Mouse (Mus musculus) neural tube, embryonic 15.5 days (tissue): Measurements from ENCODE around the gene Traf3ip2. TPM values are rescaled to one million over a fixed set of nuclear protein-coding genes. Genes with fewer than 3 reads are reported as not detected.

Experiments used
- ATAC-seq: fragments of 200-750 bp; cut with Nextera tagmentation; 2 replicates; pipeline ENCODE4 v1.8.0; 2017; ENCODE audit warnings: mild to moderate bottlenecking, moderate TSS enrichment, moderate library complexity; ENCODE audit not compliant: low FRiP score
- H3K27ac ChIP-seq: fragments of 300-500 bp; sonication (generic); replicated peaks from 2 replicates; pipeline ENCODE4 v1.5.1; 2015; ENCODE audit warnings: mild to moderate bottlenecking, inconsistent platforms
- H3K27me3 ChIP-seq: fragments of 300-500 bp; sonication (generic); replicated peaks from 2 replicates; pipeline ENCODE4 v1.6.1; 2015; ENCODE audit warnings: inconsistent platforms
- H3K36me3 ChIP-seq: fragments of 300-500 bp; sonication (generic); 2 replicates; pipeline ENCODE4 v1.6.1; 2015; ENCODE audit warnings: inconsistent platforms
- H3K4me1 ChIP-seq: fragments of 300-500 bp; sonication (generic); 2 replicates; pipeline ENCODE4 v1.6.1; 2015; ENCODE audit warnings: inconsistent platforms
- H3K4me2 ChIP-seq: fragments of 300-500 bp; sonication (generic); 2 replicates; pipeline ENCODE4 v1.6.1; 2015; ENCODE audit warnings: inconsistent platforms, mild to moderate bottlenecking, moderate library complexity
- H3K4me3 ChIP-seq: fragments of 300-500 bp; sonication (generic); replicated peaks from 2 replicates; pipeline ENCODE4 v1.5.1; 2015; ENCODE audit warnings: mild to moderate bottlenecking, inconsistent platforms
- H3K9ac ChIP-seq: fragments of 300-500 bp; sonication (generic); replicated peaks from 2 replicates; pipeline ENCODE4 v1.6.1; 2015; ENCODE audit warnings: mild to moderate bottlenecking, inconsistent platforms
- H3K9me3 ChIP-seq: fragments of 300-500 bp; sonication (generic); replicated peaks from 2 replicates; pipeline ENCODE4 v1.6.1; 2016; ENCODE audit warnings: inconsistent platforms
- WGBS: fragments of 180-500 bp; shearing (Covaris S2); methylation state at CpG from one replicate; pipeline ENCODE4 v1.1.7; 2015; ENCODE audit warnings: mixed read lengths; 5-methylcytosine and 5-hydroxymethylcytosine counted together
- polyA plus RNA-seq: library from polyadenylated mRNA; unstranded; fragments of >200 nt; fragmentation: Nextera tagmentation; extraction: Ambion mirVana; gene quantifications from 2 replicates; pipeline ENCODE4 v1.2.1, GENCODE M21; 2015

The Traf3ip2 gene
- polyA plus RNA-seq, 1 experiment from 2014 or later: 3.8 TPM

DNA sequence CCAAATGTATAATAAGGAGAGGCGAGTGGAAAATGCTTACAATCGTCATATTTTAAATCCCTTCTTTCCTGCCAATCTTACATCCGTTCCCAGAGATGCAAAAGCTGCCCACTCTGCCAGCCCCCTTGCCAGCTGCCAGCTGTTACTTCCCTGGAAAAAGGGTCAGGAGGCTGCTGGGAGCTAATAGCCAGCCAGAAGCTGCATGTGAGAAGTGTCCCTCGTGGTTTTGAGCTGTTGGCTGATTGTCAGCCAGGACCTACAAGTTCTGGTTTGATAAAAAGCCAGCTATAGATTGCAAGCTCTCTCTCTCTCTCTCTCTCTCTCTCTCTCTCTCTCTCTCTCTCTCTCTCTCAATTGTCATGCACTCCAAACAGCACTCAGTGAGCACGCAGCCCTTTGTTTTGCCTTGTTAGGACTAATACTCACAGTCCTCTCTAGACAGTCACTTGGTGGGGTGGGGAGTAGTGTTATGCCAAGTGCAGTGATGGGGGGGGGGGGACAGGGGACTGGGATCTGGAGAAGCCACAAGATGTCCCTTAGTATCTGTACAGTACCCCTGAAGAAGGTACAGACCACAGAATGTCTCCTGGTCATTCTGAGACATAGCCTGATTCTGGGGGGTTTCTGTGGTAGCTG is 25.3 kb upstream of the Traf3ip2 start:
- no peak overlapping the region for H3K4me3 ChIP-seq
- H3K27me3 ChIP-seq: no peaks in the 10 kb centered on the region
- H3K9me3 ChIP-seq: no peaks in the 10 kb centered on the region
- no peaks in the 10 kb centered on the region for H3K36me3 ChIP-seq
- H3K4me1 ChIP-seq: peaks cover 30% of the 10 kb centered on the region
- H3K4me2 ChIP-seq: no peak overlapping the region
- ATAC-seq: peak; percentile 43; the same call in 1 of the 2 replicates
- peak overlapping the region; percentile 30 for H3K9ac ChIP-seq
- 29% methylated on average over 5 of the region's 5 CpGs for WGBS
- H3K27ac ChIP-seq: peak overlapping the region; percentile 86

DNA sequence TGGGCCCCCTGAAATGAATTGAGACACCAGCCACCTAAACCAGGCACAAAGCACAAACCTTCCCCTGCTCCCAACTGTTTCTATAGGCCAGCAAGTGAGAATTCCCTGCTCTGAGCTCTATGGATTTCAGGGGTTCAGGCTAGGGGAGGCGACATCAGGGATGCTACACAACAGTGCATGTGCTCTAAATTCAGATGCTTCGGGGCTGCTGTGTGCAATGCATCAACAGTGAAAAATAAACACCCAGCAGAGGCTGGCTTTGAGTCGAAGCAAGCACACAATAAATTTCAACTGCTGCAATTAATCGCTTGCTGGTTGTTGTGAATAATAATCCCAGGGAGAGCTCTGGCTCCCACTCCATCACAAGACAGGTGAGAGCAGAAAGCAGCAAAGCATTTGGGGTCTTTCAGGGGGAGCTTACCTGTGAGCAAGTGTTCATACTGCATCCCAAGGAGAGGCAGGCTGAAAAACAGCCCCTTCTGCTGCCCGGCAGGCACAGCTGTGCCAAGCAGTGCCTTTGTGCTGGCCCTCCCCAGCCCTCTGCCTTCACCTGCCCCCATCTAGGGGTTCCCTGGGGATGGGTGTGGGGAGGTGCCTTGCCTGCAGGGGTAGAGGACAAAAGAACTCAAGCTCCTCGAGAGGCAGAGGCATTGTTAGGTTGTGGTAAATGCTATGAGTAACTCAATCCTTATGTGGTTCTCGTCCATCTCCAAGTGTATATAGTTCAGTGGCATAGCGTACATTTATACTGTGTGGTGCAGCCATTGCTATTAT is 24.6 kb upstream of the Traf3ip2 start:
- no peaks in the 10 kb centered on the region for H3K36me3 ChIP-seq
- H3K9ac ChIP-seq: peak overlapping the region; percentile 30
- peak overlapping the region; percentile 86 for H3K27ac ChIP-seq
- H3K9me3 ChIP-seq: no peaks in the 10 kb centered on the region
- WGBS: 22% methylated on average over 8 of the region's 8 CpGs
- no peak overlapping the region for H3K4me3 ChIP-seq
- no peak overlapping the region for H3K4me2 ChIP-seq
- H3K27me3 ChIP-seq: no peaks in the 10 kb centered on the region
- ATAC-seq: peak; percentile 70
- H3K4me1 ChIP-seq: peaks cover 30% of the 10 kb centered on the region

DNA sequence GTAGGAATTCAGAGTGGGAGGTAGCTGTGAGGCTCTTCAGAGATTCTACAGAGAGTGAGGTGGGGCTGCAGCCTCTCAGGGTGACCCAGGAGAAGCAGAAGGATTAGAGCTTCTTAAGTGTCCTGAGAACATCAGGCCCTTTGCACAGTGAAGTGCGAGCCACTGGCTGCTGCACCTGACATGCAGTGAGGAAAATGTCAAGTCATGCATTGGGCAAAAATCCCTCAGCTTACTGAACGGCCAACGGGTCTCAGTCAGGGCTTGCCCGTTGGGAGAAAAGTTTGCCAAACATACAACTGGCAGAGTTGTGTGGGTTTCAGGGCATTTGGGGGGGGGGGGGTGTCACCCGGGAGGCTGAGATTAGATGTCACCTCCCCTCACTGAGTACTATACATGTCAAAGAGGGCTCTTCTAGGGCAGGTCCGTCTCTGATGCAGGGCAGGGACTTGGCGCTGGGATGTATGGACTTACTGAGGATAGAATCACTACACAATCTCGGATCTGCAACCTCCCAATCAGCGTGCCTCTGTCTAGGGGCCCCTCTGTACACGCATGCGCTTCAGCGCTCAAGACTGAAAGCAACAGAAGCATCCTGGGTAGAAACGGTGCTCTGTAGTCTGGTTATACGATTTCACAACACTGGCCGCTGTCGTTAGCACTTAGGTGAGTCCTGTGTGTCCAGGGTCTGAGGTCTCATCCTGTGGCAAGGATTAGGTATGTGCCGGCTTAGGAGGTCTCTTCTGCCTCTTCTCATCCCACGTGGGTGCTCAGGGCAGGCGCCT is 22.8 kb upstream of the Traf3ip2 start:
- H3K4me2 ChIP-seq: no peak overlapping the region
- no peaks in the 10 kb centered on the region for H3K36me3 ChIP-seq
- WGBS: 79% methylated on average over 19 of the region's 19 CpGs
- no peak overlapping the region for H3K9ac ChIP-seq
- ATAC-seq: no peak
- peaks cover 30% of the 10 kb centered on the region for H3K4me1 ChIP-seq
- no peaks in the 10 kb centered on the region for H3K27me3 ChIP-seq
- H3K27ac ChIP-seq: peak overlapping the region; percentile 86; the same call in 1 of the 2 replicates
- no peaks in the 10 kb centered on the region for H3K9me3 ChIP-seq
- no peak overlapping the region for H3K4me3 ChIP-seq

DNA sequence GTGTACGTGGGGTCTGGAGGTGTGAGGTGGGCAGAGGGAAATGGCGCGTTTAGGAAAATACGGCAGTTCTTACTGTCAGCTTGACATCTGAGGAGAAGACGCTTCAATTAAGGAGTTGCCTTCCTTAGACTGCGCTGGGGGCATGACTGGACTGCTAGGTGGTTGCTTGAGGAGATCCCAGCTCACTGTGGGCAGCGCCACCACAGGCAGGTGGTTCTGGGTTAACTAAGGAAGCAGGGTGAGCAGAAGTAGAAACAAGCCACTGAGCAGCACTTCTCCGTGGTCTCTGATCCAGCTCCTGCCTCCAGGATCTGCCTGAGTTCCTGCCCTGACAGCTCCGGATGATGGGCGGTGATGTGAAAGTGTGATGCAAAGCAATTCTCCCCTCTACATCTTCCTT is 22.1 kb upstream of the Traf3ip2 start:
- no peaks in the 10 kb centered on the region for H3K36me3 ChIP-seq
- no peak overlapping the region for H3K4me2 ChIP-seq
- no peaks in the 10 kb centered on the region for H3K9me3 ChIP-seq
- 86% methylated on average over 10 of the region's 10 CpGs for WGBS
- no peak overlapping the region for H3K4me3 ChIP-seq
- no peak for ATAC-seq
- H3K4me1 ChIP-seq: peaks cover 32% of the 10 kb centered on the region
- no peak overlapping the region for H3K27ac ChIP-seq
- no peaks in the 10 kb centered on the region for H3K27me3 ChIP-seq
- H3K9ac ChIP-seq: no peak overlapping the region

GRCm38 (mm10) chr10:39592501-39592900 is 20.2 kb upstream of the Traf3ip2 start:
- no peak overlapping the region for H3K27ac ChIP-seq
- H3K36me3 ChIP-seq: no peaks in the 10 kb centered on the region
- no peak overlapping the region for H3K4me3 ChIP-seq
- no peak overlapping the region for H3K9ac ChIP-seq
- no peaks in the 10 kb centered on the region for H3K27me3 ChIP-seq
- no peaks in the 10 kb centered on the region for H3K9me3 ChIP-seq
- 69% methylated on average over 4 of the region's 4 CpGs for WGBS
- H3K4me1 ChIP-seq: peaks cover 34% of the 10 kb centered on the region
- ATAC-seq: no peak
- H3K4me2 ChIP-seq: no peak overlapping the region

GRCm38 (mm10) chr10:39594716-39595115 is 18.0 kb upstream of the Traf3ip2 start:
- H3K27me3 ChIP-seq: no peaks in the 10 kb centered on the region
- no peak overlapping the region for H3K4me3 ChIP-seq
- no peak for ATAC-seq
- H3K4me1 ChIP-seq: peaks cover 25% of the 10 kb centered on the region
- H3K9me3 ChIP-seq: no peaks in the 10 kb centered on the region
- WGBS: 68% methylated on average over 1 of the region's 1 CpGs
- H3K27ac ChIP-seq: no peak overlapping the region
- H3K36me3 ChIP-seq: no peaks in the 10 kb centered on the region
- H3K4me2 ChIP-seq: no peak overlapping the region
- no peak overlapping the region for H3K9ac ChIP-seq

- 75% methylated on average over 3 of the region's 3 CpGs for WGBS
- ATAC-seq: no peak
- H3K4me2 ChIP-seq: no peak overlapping the region
Observed at GRCm38 (mm10) chr10:39595862-39596261, 16.9 kb upstream of the Traf3ip2 start.

DNA sequence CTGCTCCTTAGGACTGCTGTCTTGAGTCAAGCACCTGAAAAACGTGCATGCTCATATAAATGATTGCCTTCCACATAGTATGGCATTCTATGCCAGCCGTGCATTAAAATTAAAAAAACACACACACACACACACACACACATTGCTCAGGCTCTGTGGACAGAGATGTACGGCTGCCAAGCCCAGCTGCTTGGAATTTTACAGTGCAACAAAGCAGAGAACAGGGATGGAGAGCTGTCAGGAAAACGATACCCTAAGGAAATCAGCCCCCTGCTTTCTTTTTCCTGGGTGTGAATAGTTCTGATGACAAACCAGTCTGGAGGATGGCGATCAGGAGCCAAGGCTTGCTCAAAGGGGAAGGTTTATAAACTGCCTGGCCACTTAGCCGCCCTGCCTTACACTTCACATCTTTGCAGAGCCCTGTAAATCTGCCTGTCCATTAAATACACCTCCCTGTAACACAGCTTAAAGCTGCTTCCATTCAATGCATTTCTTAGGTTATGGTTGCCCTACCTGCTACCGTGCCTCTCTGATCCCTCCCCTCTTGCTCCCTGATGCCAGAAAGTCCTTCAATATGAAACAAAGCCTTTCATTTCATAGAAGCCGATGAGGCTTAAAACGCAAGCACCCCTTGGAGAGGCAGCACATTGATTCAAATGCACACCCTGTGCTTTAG is 15.5 kb upstream of the Traf3ip2 start:
- ATAC-seq: peak; percentile 58; the same call in 1 of the 2 replicates
- Histone ChIP-seq H3K9ac (no peak overlapping the region), H3K9me3 (no peaks in the 10 kb centered on the region), H3K4me2 (no peak overlapping the region), H3K36me3 (no peaks in the 10 kb centered on the region), H3K4me1 (peaks cover 25% of the 10 kb centered on the region), H3K4me3 (no peak overlapping the region), H3K27ac (peak overlapping the region; percentile 75), H3K27me3 (no peaks in the 10 kb centered on the region)
- WGBS: 16% methylated on average over 9 of the region's 9 CpGs

More at GRCm38 (mm10) chr10:39595862-39596261, 16.9 kb upstream of the Traf3ip2 start:
- H3K27me3 ChIP-seq: no peaks in the 10 kb centered on the region
- H3K9ac ChIP-seq: no peak overlapping the region
- no peak overlapping the region for H3K4me3 ChIP-seq
- no peak overlapping the region for H3K27ac ChIP-seq
- H3K9me3 ChIP-seq: no peaks in the 10 kb centered on the region
- no peaks in the 10 kb centered on the region for H3K36me3 ChIP-seq
- peaks cover 25% of the 10 kb centered on the region for H3K4me1 ChIP-seq

DNA sequence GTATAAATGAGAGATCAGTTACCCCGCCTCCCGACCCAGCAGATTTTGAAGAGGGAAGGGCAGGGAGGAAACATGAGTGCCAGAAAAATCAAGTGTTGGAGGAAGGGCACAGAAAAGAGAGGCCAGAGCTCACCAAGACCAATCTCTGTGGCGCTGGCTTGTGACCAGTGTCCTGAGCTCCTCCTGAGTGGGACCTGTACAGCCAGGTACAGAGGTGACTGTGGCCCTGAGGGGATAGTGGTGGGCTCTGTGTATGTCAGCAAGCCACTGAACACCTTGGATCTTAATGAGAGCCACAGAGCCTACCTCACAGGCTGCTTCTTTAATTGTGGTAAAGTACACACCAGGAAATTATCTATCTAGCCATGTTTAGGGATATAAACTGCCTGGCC is 14.9 kb upstream of the Traf3ip2 start:
- Histone ChIP-seq H3K9ac (no peak overlapping the region), H3K36me3 (no peaks in the 10 kb centered on the region), H3K9me3 (no peaks in the 10 kb centered on the region), H3K4me3 (no peak overlapping the region), H3K27ac (peak overlapping the region; percentile 75), H3K27me3 (no peaks in the 10 kb centered on the region), H3K4me2 (no peak overlapping the region), H3K4me1 (peaks cover 25% of the 10 kb centered on the region)
- 42% methylated on average over 3 of the region's 3 CpGs for WGBS
- peak; percentile 32; the same call in 1 of the 2 replicates for ATAC-seq

DNA sequence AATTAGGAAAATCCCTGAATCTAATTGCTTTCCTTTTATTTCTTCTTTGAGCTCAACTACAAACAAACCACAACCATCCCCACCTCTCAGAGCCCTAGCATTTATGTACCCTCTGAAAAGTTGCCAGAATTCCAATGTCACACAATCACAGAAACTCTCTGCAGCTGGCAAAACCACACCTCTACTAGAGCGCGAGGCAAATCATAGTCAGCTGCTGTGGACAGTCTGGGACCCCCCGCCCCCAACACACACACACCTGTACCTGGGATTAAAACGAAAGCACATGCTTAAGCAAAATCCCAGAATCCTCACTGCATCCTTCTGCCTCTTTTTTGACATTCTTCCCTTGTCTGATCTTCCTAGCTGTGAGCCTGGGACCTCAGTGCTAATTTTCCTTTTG is 13.1 kb upstream of the Traf3ip2 start:
- Histone ChIP-seq H3K9ac (no peak overlapping the region), H3K4me2 (no peak overlapping the region), H3K27me3 (no peaks in the 10 kb centered on the region), H3K4me3 (no peak overlapping the region), H3K36me3 (no peaks in the 10 kb centered on the region), H3K9me3 (no peaks in the 10 kb centered on the region), H3K4me1 (peaks cover 25% of the 10 kb centered on the region), H3K27ac (no peak overlapping the region)
- ATAC-seq: no peak
- 97% methylated on average over 4 of the region's 4 CpGs for WGBS

DNA sequence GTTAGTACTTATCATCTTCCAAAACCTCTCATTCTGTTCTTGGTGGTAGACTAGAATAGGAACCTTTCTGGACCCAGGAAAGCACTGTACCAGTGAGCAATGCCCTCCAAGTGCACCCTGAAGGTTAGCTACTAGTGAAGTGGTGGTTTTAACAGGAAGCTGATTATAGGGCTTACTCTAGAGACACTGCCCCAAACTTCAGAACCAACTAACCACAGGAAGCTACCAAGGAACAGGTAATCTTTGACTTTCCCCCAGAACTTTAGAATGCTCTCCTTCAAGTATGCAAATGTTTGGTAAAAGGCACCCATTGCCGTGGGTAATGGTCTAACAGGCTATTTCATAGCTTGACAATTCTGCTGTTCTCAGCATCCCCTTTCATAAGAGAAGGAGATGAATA is 12.6 kb upstream of the Traf3ip2 start:
- H3K9ac ChIP-seq: no peak overlapping the region
- H3K36me3 ChIP-seq: no peaks in the 10 kb centered on the region
- H3K4me2 ChIP-seq: no peak overlapping the region
- peaks cover 25% of the 10 kb centered on the region for H3K4me1 ChIP-seq
- WGBS: 66% methylated on average over 1 of the region's 1 CpGs
- 0 out of 2 replicates have a peak, but pooled peaks cover 3% of the 10 kb centered on the region for H3K9me3 ChIP-seq
- H3K27ac ChIP-seq: no peak overlapping the region
- no peaks in the 10 kb centered on the region for H3K27me3 ChIP-seq
- no peak for ATAC-seq
- H3K4me3 ChIP-seq: no peak overlapping the region
